Comparison of ENCODE assay signal across 8 mouse cellular contexts in genomic region chr13:49147858-49148226, GRCm38 (mm10). TPM values are rescaled to one million over a fixed set of nuclear protein-coding genes. Genes with fewer than 3 reads are reported as not detected.
DNase-seq lines count a peak whose midpoint lies in the region; ATAC-seq and TF ChIP-seq lines count a peak whose summit lies in the region.

Gene Wnk2 (minus strand): TSS chr13:49148014.

- H3K4me3 ChIP-seq in E14TG2a.4 (replicated peaks; ENCODE audit: low read length), result peak within 1 kb of the TSS; percentile 83
- peak within 1 kb of the TSS; percentile 59 for H3K4me3 ChIP-seq in forebrain, postnatal 0 days (ENCODE audit: low read depth, low read length)
- H3K4me3 ChIP-seq in liver, postnatal 0 days (ENCODE audit: low read depth, low read length), result peak within 1 kb of the TSS; percentile 59
- H3K4me3 ChIP-seq in olfactory bulb, adult 2 months (ENCODE audit: insufficient read depth, low read depth, low read length), result peak within 1 kb of the TSS; percentile 99

- no peak for TF ChIP-seq EP300 in liver, postnatal 0 days (IDR thresholded peaks at IDR 0.05; ENCODE audit: low read depth)

- no peaks in the 10 kb centered on the region for H3K9me3 ChIP-seq in E14TG2a.4 (ENCODE audit: low read length)
- no peaks in the 10 kb centered on the region for H3K9me3 ChIP-seq in forebrain, postnatal 0 days (ENCODE audit: low read length)
- H3K9me3 ChIP-seq in liver, postnatal 0 days (ENCODE audit: low read length), result no peaks in the 10 kb centered on the region

- peak within 1 kb of the TSS; percentile 83 for H3K9ac ChIP-seq in forebrain, postnatal 0 days
- peak within 1 kb of the TSS; percentile 41 for H3K9ac ChIP-seq in liver, postnatal 0 days (replicated peaks)

- TF ChIP-seq POLR2A in olfactory bulb, adult 2 months (IDR thresholded peaks at IDR 0.05; ENCODE audit: insufficient read depth, low read depth, low read length), result peak; percentile 85

- intact Hi-C loops in heart, postnatal 25 days (cut with DNase I), result loop anchor here (5.0 kb wide), 1 partner anchor 61 kb away; no protein-coding TSS in a partner anchor

- WGBS in forebrain, postnatal 0 days, result 1% methylated on average over 42 of the region's 43 CpGs
- WGBS in liver, postnatal 0 days (ENCODE audit: insufficient replicate concordance), result under 1% methylated on average over 21 of the region's 43 CpGs
- under 1% methylated on average over 42 of the region's 43 CpGs for WGBS in olfactory bulb, adult 2 months

- H3K4me2 ChIP-seq in forebrain, postnatal 0 days (ENCODE audit: low read depth), result peak within 1 kb of the TSS; percentile 94
- H3K4me2 ChIP-seq in liver, postnatal 0 days (ENCODE audit: low read depth, low read length), result peak within 1 kb of the TSS; percentile 92

- H3K27me3 ChIP-seq in E14TG2a.4 (ENCODE audit: insufficient read depth, low read length), result peaks cover 81% of the 10 kb centered on the region
- no peaks in the 10 kb centered on the region for H3K27me3 ChIP-seq in forebrain, postnatal 0 days (ENCODE audit: insufficient read depth, low read length)
- peaks cover 55% of the 10 kb centered on the region for H3K27me3 ChIP-seq in liver, postnatal 0 days (ENCODE audit: insufficient read depth, low read length)

- peak; percentile 85 for ATAC-seq in forebrain, postnatal 0 days
- peak; percentile 84 for ATAC-seq in liver, postnatal 0 days

- H3K36me3 ChIP-seq in E14TG2a.4 (ENCODE audit: insufficient read depth, low read length), result no peaks in the 10 kb centered on the region
- H3K36me3 ChIP-seq in forebrain, postnatal 0 days (ENCODE audit: insufficient read depth), result no peaks in the 10 kb centered on the region
- no peaks in the 10 kb centered on the region for H3K36me3 ChIP-seq in liver, postnatal 0 days (replicated peaks; ENCODE audit: insufficient read depth, low read length)

- H3K4me1 ChIP-seq in E14TG2a.4 (replicated peaks; ENCODE audit: low read depth, low read length), result peaks cover 16% of the 10 kb centered on the region
- H3K4me1 ChIP-seq in forebrain, postnatal 0 days (ENCODE audit: insufficient read depth), result peaks cover 23% of the 10 kb centered on the region
- H3K4me1 ChIP-seq in liver, postnatal 0 days (ENCODE audit: insufficient read depth), result peaks cover 11% of the 10 kb centered on the region
- H3K4me1 ChIP-seq in olfactory bulb, adult 2 months (ENCODE audit: control insufficient read depth, insufficient read depth, low read length), result peaks cover 34% of the 10 kb centered on the region

- peak; percentile 91 for DNase-seq in cerebellum, adult 11 months
- DNase-seq in forebrain, postnatal 0 days, result peak; percentile 90
- DNase-seq in heart, postnatal 25 days (ENCODE audit: low spot score), result no peak
- DNase-seq in layer of hippocampus, adult 18-20 months (ENCODE audit: low spot score in 2 of 2), result peak; percentile 78 to 87
- DNase-seq in liver, postnatal 0 days, result peak; percentile 77
- peak; percentile 66 to 82 for DNase-seq in thymus, postnatal 10 days (ENCODE audit: low spot score in 2 of 2)

- TF ChIP-seq CTCF in E14TG2a.4 (conservative IDR thresholded peaks at IDR 0.05; ENCODE audit: low read length), result no peak
- TF ChIP-seq CTCF in forebrain, postnatal 0 days (IDR thresholded peaks at IDR 0.05; ENCODE audit: low read depth), result no peak
- TF ChIP-seq CTCF in liver, postnatal 0 days (IDR thresholded peaks at IDR 0.05; ENCODE audit: low read depth), result no peak
- TF ChIP-seq CTCF in olfactory bulb, adult 2 months (IDR thresholded peaks at IDR 0.05; ENCODE audit: insufficient read depth, low read depth, low read length), result 0 out of 2 replicates have a peak, but pooled peaks have one; percentile 12

- H3K27ac ChIP-seq in forebrain, postnatal 0 days (ENCODE audit: low read depth, low read length), result peak within 1 kb of the TSS; percentile 87
- H3K27ac ChIP-seq in liver, postnatal 0 days (ENCODE audit: low read depth), result no peak within 1 kb of the TSS
- peak within 1 kb of the TSS; percentile 61 for H3K27ac ChIP-seq in olfactory bulb, adult 2 months (ENCODE audit: insufficient read depth, low read depth, low read length)

RNA-seq across cellular contexts. Expression of gene Wnk2, which starts in this region (rescaled TPM):
- total RNA-seq in forebrain, postnatal 0 days (2014; rRNA removed), result 35.2 and 46.6 TPM in 2 replicates
- polyA plus RNA-seq in forebrain, postnatal 0 days (2015; fragmentation: Nextera tagmentation; extraction: Ambion mirVana), result 10.7 and 15.2 TPM in 2 replicates
- total RNA-seq in heart, postnatal 25 days (2021), result 10 to 100 TPM; 71.4 to 78.2 TPM
- total RNA-seq in layer of hippocampus, adult 18-20 months (2021), result 100 to 1,000 TPM; 100 to 103 TPM
- 0.13 and 0.15 TPM in 2 replicates for polyA plus RNA-seq in liver, postnatal 0 days (2015; fragmentation: Nextera tagmentation; extraction: Ambion mirVana)
- polyA plus RNA-seq in olfactory bulb, adult 2 months (2012; ENCODE audit: insufficient read depth, insufficient read length, low replicate concordance, missing spikeins), result not detected in 2 replicates

Comparison
In these comparisons a context has a peak if more than half of its experiments do, and no peak if none do; other contexts are left out.
1. Peak in DNase-seq, ATAC-seq, H3K4me3 ChIP-seq, H3K9ac ChIP-seq and H3K4me2 ChIP-seq in liver, postnatal 0 days; RNA of the gene not detected or under 1 TPM.